Mouse (Mus musculus): ENCODE results near the gene Wfdc1. TPM values are rescaled to one million over a fixed set of nuclear protein-coding genes. Genes with fewer than 3 reads are reported as not detected.

Wfdc1 gene
- polyA plus RNA-seq, 1 experiment from 2014 or later, result 3.7 TPM

DNA sequence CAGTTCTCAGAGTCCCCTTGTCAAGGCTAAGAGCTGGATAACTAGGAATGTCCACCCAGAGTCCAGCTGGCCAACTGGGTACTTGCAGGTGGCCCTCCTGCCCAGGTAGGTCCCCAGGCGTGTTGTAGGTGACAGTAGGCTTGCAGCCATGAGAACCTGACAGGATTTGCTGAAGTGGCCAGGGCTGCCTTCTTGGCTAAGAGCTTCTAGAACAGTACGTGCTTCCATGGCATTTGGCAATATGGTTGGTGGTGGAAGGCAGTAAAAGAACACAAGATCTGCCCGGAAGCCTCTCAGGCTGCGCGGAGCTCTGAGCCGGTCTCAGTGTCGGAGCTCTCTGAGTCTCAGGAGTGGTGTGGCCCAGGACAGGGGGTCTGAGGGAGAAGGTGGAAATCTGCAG is 41.2 kb upstream of the Wfdc1 start:
- no peak overlapping the region for H3K9ac ChIP-seq (replicated peaks; ENCODE audit: low read length)
- H3K4me2 ChIP-seq (replicated peaks; ENCODE audit: low read depth, low read length), result no peak overlapping the region
- H3K27ac ChIP-seq (ENCODE audit: low read length), result no peak overlapping the region
- H3K4me3 ChIP-seq (ENCODE audit: low read length), result no peak overlapping the region
- no peaks in the 10 kb centered on the region for H3K27me3 ChIP-seq (ENCODE audit: insufficient read depth, low read length)
- H3K9me3 ChIP-seq (ENCODE audit: low read length), result no peaks in the 10 kb centered on the region
- no peak for ATAC-seq (ENCODE audit: low FRiP score, low TSS enrichment)
- no peaks in the 10 kb centered on the region; the same call in 1 of the 2 replicates for H3K4me1 ChIP-seq (ENCODE audit: insufficient read depth, low read length)
- H3K36me3 ChIP-seq (ENCODE audit: insufficient read depth, low read length), result no peaks in the 10 kb centered on the region
- WGBS, result 87% methylated on average over 7 of the region's 7 CpGs

GRCm38 (mm10) chr8:119625788-119626187 is 40.4 kb upstream of the Wfdc1 start:
- Histone ChIP-seq H3K27ac (ENCODE audit: low read length) (no peak overlapping the region), H3K36me3 (ENCODE audit: insufficient read depth, low read length) (no peaks in the 10 kb centered on the region), H3K4me2 (replicated peaks; ENCODE audit: low read depth, low read length) (no peak overlapping the region), H3K9ac (replicated peaks; ENCODE audit: low read length) (no peak overlapping the region), H3K4me3 (ENCODE audit: low read length) (no peak overlapping the region), H3K4me1 (ENCODE audit: insufficient read depth, low read length) (no peaks in the 10 kb centered on the region; the same call in 1 of the 2 replicates), H3K9me3 (ENCODE audit: low read length) (no peaks in the 10 kb centered on the region), H3K27me3 (ENCODE audit: insufficient read depth, low read length) (no peaks in the 10 kb centered on the region)
- 86% methylated on average over 22 of the region's 22 CpGs for WGBS
- no peak for ATAC-seq (ENCODE audit: low FRiP score, low TSS enrichment)

- Histone ChIP-seq H3K4me3 (ENCODE audit: low read length) (no peak overlapping the region), H3K4me2 (replicated peaks; ENCODE audit: low read depth, low read length) (no peak overlapping the region), H3K4me1 (ENCODE audit: insufficient read depth, low read length) (no peaks in the 10 kb centered on the region; the same call in 1 of the 2 replicates), H3K27me3 (ENCODE audit: insufficient read depth, low read length) (no peaks in the 10 kb centered on the region; the same call in 1 of the 2 replicates), H3K36me3 (ENCODE audit: insufficient read depth, low read length) (no peaks in the 10 kb centered on the region), H3K27ac (ENCODE audit: low read length) (no peak overlapping the region), H3K9ac (replicated peaks; ENCODE audit: low read length) (no peak overlapping the region), H3K9me3 (ENCODE audit: low read length) (no peaks in the 10 kb centered on the region)
- 89% methylated on average over 7 of the region's 7 CpGs for WGBS
- ATAC-seq (ENCODE audit: low FRiP score, low TSS enrichment), result no peak
These were observed 39.0 kb upstream of the Wfdc1 start for GRCm38 (mm10) chr8:119627199-119627598.

DNA sequence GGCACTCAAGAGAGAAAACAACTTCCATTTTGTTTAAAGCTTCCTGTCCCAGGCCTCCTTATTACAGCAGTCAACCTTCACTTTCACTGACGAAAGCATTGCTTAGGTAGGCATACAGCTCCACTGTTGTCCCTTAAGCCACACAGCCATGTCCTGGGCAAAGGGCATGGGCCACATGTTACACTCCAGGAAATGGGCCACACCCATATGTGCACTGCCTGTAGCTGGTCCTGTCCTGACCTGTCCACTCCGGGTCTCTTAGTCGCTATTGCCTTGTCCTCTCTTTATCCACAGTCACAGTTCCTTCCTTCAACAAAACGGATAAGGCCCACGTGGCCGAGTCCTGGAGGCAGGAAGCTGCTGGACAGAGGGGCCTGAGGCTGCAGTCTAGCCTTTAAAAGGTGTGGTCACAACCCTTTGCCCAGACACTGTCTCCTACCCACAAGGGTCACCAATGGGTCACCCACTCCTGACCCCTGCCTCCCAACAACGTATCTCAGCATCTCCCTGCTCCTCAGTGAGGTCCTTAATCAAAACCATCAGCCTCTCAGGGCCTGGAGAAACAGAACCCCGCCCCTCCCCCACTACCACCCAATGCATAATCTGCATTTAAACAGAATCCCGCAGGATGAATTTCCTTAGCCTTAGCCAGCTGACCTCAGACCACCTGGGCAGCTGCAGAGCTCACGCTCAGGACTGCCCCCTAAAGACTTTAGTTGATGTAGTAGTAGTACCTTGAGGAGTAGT is 38.4 kb upstream of the Wfdc1 start:
- no peak for ATAC-seq (ENCODE audit: low FRiP score, low TSS enrichment)
- Histone ChIP-seq H3K36me3 (ENCODE audit: insufficient read depth, low read length) (no peaks in the 10 kb centered on the region), H3K27ac (ENCODE audit: low read length) (no peak overlapping the region), H3K27me3 (ENCODE audit: insufficient read depth, low read length) (peaks cover 4% of the 10 kb centered on the region; the same call in 1 of the 2 replicates), H3K4me2 (replicated peaks; ENCODE audit: low read depth, low read length) (no peak overlapping the region), H3K9ac (replicated peaks; ENCODE audit: low read length) (no peak overlapping the region), H3K4me1 (ENCODE audit: insufficient read depth, low read length) (no peaks in the 10 kb centered on the region; the same call in 1 of the 2 replicates), H3K9me3 (ENCODE audit: low read length) (no peaks in the 10 kb centered on the region), H3K4me3 (ENCODE audit: low read length) (no peak overlapping the region)
- WGBS, result 42% methylated on average over 10 of the region's 10 CpGs

DNA sequence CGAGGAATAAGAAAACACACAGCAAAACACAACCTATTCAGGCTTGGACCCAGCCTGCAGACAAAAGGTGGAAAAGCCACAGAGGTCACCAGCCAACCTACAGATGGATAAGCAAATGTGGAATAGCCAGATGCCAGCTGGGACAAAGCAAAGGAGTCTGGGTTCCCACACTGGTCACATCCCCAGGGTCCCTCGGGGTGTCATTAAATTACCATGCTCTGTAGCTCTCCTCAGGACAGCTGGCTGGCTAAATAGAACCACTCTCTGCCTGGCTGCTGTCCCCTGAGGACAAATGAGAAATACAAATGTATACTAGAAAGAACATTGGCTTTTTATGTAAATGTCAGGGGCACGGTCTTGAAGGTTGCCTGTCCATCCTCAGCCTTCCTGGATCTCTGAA is 35.3 kb upstream of the Wfdc1 start:
- no peaks in the 10 kb centered on the region for H3K36me3 ChIP-seq (ENCODE audit: insufficient read depth, low read length)
- peaks cover 18% of the 10 kb centered on the region for H3K4me1 ChIP-seq (ENCODE audit: insufficient read depth, low read length)
- no peak overlapping the region for H3K4me3 ChIP-seq (ENCODE audit: low read length)
- no peak for ATAC-seq (ENCODE audit: low FRiP score, low TSS enrichment)
- H3K27ac ChIP-seq (ENCODE audit: low read length), result no peak overlapping the region
- 0 out of 2 replicates have a peak overlapping the region, but pooled peaks have one; percentile 12 for H3K9ac ChIP-seq (replicated peaks; ENCODE audit: low read length)
- WGBS, result 30% methylated on average over 3 of the region's 3 CpGs
- H3K9me3 ChIP-seq (ENCODE audit: low read length), result no peaks in the 10 kb centered on the region
- no peak overlapping the region for H3K4me2 ChIP-seq (replicated peaks; ENCODE audit: low read depth, low read length)
- peaks cover 16% of the 10 kb centered on the region for H3K27me3 ChIP-seq (ENCODE audit: insufficient read depth, low read length)

GRCm38 (mm10) chr8:119632246-119632645 is 33.9 kb upstream of the Wfdc1 start:
- Histone ChIP-seq H3K36me3 (ENCODE audit: insufficient read depth, low read length) (no peaks in the 10 kb centered on the region), H3K9ac (replicated peaks; ENCODE audit: low read length) (no peak overlapping the region), H3K4me1 (ENCODE audit: insufficient read depth, low read length) (peaks cover 23% of the 10 kb centered on the region), H3K27ac (ENCODE audit: low read length) (no peak overlapping the region), H3K4me2 (replicated peaks; ENCODE audit: low read depth, low read length) (no peak overlapping the region), H3K4me3 (ENCODE audit: low read length) (no peak overlapping the region), H3K9me3 (ENCODE audit: low read length) (no peaks in the 10 kb centered on the region), H3K27me3 (ENCODE audit: insufficient read depth, low read length) (peaks cover 16% of the 10 kb centered on the region)
- 85% methylated on average over 9 of the region's 9 CpGs for WGBS
- no peak for ATAC-seq (ENCODE audit: low FRiP score, low TSS enrichment)

- Histone ChIP-seq H3K9me3 (ENCODE audit: low read length) (no peaks in the 10 kb centered on the region), H3K9ac (replicated peaks; ENCODE audit: low read length) (no peak overlapping the region), H3K27ac (ENCODE audit: low read length) (no peak overlapping the region), H3K4me2 (replicated peaks; ENCODE audit: low read depth, low read length) (no peak overlapping the region), H3K27me3 (ENCODE audit: insufficient read depth, low read length) (peaks cover 16% of the 10 kb centered on the region), H3K4me3 (ENCODE audit: low read length) (no peak overlapping the region), H3K36me3 (ENCODE audit: insufficient read depth, low read length) (no peaks in the 10 kb centered on the region), H3K4me1 (ENCODE audit: insufficient read depth, low read length) (peaks cover 23% of the 10 kb centered on the region)
- 57% methylated on average over 29 of the region's 29 CpGs for WGBS
- ATAC-seq (ENCODE audit: low FRiP score, low TSS enrichment), result no peak
These were observed 33.3 kb upstream of the Wfdc1 start for GRCm38 (mm10) chr8:119632909-119633308.

- H3K4me3 ChIP-seq (ENCODE audit: low read length), result no peak overlapping the region
- WGBS, result 17% methylated on average over 14 of the region's 14 CpGs
- H3K27me3 ChIP-seq (ENCODE audit: insufficient read depth, low read length), result peaks cover 16% of the 10 kb centered on the region
- no peaks in the 10 kb centered on the region for H3K36me3 ChIP-seq (ENCODE audit: insufficient read depth, low read length)
- no peaks in the 10 kb centered on the region for H3K9me3 ChIP-seq (ENCODE audit: low read length)
- peaks cover 23% of the 10 kb centered on the region for H3K4me1 ChIP-seq (ENCODE audit: insufficient read depth, low read length)
- no peak overlapping the region for H3K9ac ChIP-seq (replicated peaks; ENCODE audit: low read length)
- ATAC-seq (ENCODE audit: low FRiP score, low TSS enrichment), result 0 out of 2 replicates have a peak, but pooled peaks have one; percentile 55
- peak overlapping the region; percentile 16; the same call in 1 of the 2 replicates for H3K4me2 ChIP-seq (replicated peaks; ENCODE audit: low read depth, low read length)
- no peak overlapping the region for H3K27ac ChIP-seq (ENCODE audit: low read length)
These were observed 31.4 kb upstream of the Wfdc1 start for GRCm38 (mm10) chr8:119634616-119635336.

GRCm38 (mm10) chr8:119635378-119635777 is 30.8 kb upstream of the Wfdc1 start, which contains the start of gene Kcng4:
Gene Kcng4, minus strand, starts transcription at chr8:119635680.
- Histone ChIP-seq H3K27ac (ENCODE audit: low read length) (no peak within 1 kb of the TSS), H3K4me1 (ENCODE audit: insufficient read depth, low read length) (peaks cover 23% of the 10 kb centered on the region), H3K9ac (replicated peaks; ENCODE audit: low read length) (no peak within 1 kb of the TSS), H3K36me3 (ENCODE audit: insufficient read depth, low read length) (no peaks in the 10 kb centered on the region), H3K9me3 (ENCODE audit: low read length) (no peaks in the 10 kb centered on the region), H3K4me3 (ENCODE audit: low read length) (no peak within 1 kb of the TSS), H3K27me3 (ENCODE audit: insufficient read depth, low read length) (peaks cover 16% of the 10 kb centered on the region), H3K4me2 (replicated peaks; ENCODE audit: low read depth, low read length) (peak within 1 kb of the TSS; percentile 16; the same call in 1 of the 2 replicates)
- 31% methylated on average over 6 of the region's 6 CpGs for WGBS
- ATAC-seq (ENCODE audit: low FRiP score, low TSS enrichment), result peak; percentile 40; the same call in 1 of the 2 replicates

DNA sequence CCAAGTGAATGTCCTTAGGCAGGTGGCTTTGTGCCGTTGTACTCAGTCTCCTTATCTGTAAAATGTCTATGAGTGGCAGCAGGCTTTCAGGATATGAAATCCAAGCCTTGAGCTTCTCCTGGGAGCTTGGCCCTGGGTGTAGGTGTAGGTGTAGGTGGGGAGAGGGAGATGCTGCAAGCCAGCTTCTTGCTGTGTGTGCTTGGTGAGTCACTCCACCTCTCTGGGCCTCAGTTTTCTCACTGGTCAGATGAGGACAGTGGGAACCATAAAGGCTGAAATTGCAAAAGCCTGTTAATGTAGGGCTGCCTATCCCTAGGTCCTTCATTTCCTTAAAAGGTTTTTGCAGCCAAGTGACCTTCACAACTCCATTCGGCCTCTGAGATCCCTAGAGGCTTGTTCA is 30.2 kb upstream of the Wfdc1 start:
- peaks cover 16% of the 10 kb centered on the region for H3K27me3 ChIP-seq (ENCODE audit: insufficient read depth, low read length)
- no peak for ATAC-seq (ENCODE audit: low FRiP score, low TSS enrichment)

More for the DNA sequence above, 30.2 kb upstream of the Wfdc1 start:
- peaks cover 23% of the 10 kb centered on the region for H3K4me1 ChIP-seq (ENCODE audit: insufficient read depth, low read length)
- H3K4me2 ChIP-seq (replicated peaks; ENCODE audit: low read depth, low read length), result no peak overlapping the region
- no peak overlapping the region for H3K27ac ChIP-seq (ENCODE audit: low read length)
- no peaks in the 10 kb centered on the region for H3K9me3 ChIP-seq (ENCODE audit: low read length)
- no peak overlapping the region for H3K9ac ChIP-seq (replicated peaks; ENCODE audit: low read length)
- H3K36me3 ChIP-seq (ENCODE audit: insufficient read depth, low read length), result no peaks in the 10 kb centered on the region
- 70% methylated on average over 2 of the region's 2 CpGs for WGBS
- no peak overlapping the region for H3K4me3 ChIP-seq (ENCODE audit: low read length)

Measured in kidney, embryonic 16.5 days (tissue).